Mouse (Mus musculus) G1E (cell line): ENCODE measurements around the gene Gm26620.

Source experiments
- CTCF ChIP-seq: IDR thresholded peaks from 2 replicates; pipeline ENCODE4 v1.5.1; 2012; ENCODE audit warnings: low read depth, low read length, inconsistent platforms, mixed read lengths
- GATA1 ChIP-seq: IDR thresholded peaks from 2 replicates; pipeline ENCODE4 v1.6.1; 2012; ENCODE audit warnings: borderline replicate concordance, low read length, inconsistent platforms, mixed read lengths
- GATA2 ChIP-seq: IDR thresholded peaks from 2 replicates; pipeline ENCODE4 v1.6.1; 2012; ENCODE audit warnings: low read depth, low read length, inconsistent platforms, borderline replicate concordance
- TAL1 ChIP-seq: conservative IDR thresholded peaks from 2 replicates; pipeline ENCODE4 v1.6.1; 2012; ENCODE audit warnings: low read depth, low read length, inconsistent platforms, mixed read lengths

DNA sequence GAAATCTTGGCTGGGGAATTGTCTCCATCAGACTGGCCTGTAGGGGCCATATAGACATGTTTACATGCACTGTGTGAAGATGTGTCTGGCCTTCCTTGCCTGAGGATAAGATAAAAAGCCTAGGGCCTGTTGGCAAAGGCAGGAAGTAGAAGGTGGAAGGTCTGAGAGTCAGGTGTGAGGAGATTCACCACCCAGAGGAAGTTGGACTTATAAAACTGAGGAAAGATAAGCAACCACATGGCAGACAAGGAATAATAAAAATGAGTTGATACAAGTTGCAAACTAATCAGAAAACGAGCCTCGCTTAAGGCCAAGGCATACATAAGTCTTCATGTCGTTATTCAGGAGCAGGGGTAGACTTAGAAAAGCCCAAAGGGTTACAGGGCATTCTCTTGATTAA lies 9.2 kb upstream of the Gm26620 start:
- TF ChIP-seq CTCF (no peak), GATA1 (no peak), GATA2 (no peak), TAL1 (no peak)
